Mouse (Mus musculus) thymus, adult 2 months (tissue): ENCODE data around the gene Ifnar2.

Experiments used
- CTCF ChIP-seq: fragments of 200-500 bp; IDR thresholded peaks from 2 replicates; pipeline ENCODE4 v1.5.1; 2012; ENCODE audit warnings: mild to moderate bottlenecking, control low read depth, low read length, moderate library complexity, borderline replicate concordance; ENCODE audit not compliant: control insufficient read depth, poor library complexity, insufficient read depth; ENCODE audit errors: extremely low read depth
- POLR2A ChIP-seq: fragments of 200-500 bp; IDR thresholded peaks from 2 replicates; pipeline ENCODE4 v1.6.1; 2012; ENCODE audit warnings: mild to moderate bottlenecking, low read length, control low read depth, moderate library complexity; ENCODE audit not compliant: control insufficient read depth, poor library complexity, insufficient read depth; ENCODE audit errors: extremely low read depth

DNA sequence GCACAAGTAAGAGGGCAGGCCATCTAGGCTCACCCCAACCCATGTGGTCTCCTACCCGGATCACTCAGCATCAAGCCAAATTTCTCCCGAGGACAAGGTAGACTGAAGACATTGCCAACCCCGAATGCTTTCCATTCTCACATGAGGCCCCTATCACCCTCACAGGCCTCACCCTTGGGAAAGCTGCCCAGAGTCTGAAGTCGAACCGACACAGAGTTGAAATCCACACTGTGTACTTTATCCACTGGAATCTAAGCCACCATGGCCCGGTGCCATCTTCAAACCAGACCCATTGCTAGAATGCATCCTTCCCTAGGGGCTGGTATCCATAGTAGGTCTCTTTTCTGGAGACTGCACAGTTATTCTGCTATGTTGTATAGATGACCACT, 74.9 kb downstream of the Ifnar2 start:
- TF ChIP-seq CTCF (no peak), POLR2A (no peak)
